Mouse (Mus musculus): Measurements from ENCODE around the gene Naaladl2. TPM values are rescaled to one million over a fixed set of nuclear protein-coding genes. Genes with fewer than 3 reads are reported as not detected.
"Not testable (repeated sequence)": the region's sequence is repeated elsewhere in the genome, so short reads cannot be mapped to it uniquely, and the experiment has no call there.

Gene Naaladl2
- polyA plus RNA-seq, 1 experiment from 2014 or later, result not detected

DNA sequence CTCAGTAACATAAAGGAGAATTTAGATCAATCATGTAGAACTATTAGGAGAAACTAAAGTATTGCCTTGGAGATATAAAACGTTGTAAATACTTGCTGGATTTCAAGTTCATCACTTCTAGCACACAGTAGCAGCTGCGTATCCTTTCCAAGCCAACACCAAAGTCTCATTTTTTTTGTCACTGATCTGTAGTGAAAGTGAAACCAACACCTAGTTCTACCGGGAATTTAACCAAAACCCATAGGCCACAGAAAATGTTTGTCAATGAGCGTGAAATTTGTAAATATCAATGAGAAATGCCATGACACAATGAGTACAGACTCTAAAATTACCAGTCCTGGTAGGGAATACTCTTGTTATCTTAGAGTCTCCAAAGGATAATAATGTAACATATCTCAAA, 80.8 kb downstream of the Naaladl2 start:
- Histone ChIP-seq H3K27ac (no peak overlapping the region), H3K36me3 (ENCODE audit: inconsistent target) (no peaks in the 10 kb centered on the region), H3K4me3 (ENCODE audit: inconsistent target) (no peak overlapping the region), H3K79me2 (ENCODE audit: inconsistent target) (no peaks in the 10 kb centered on the region)
- 58% methylated on average over 4 of the region's 4 CpGs for WGBS (ENCODE audit: missing documents)

GRCm38 (mm10) chr3:25052975-25053374, 91.1 kb downstream of the Naaladl2 start:
- Histone ChIP-seq H3K79me2 (ENCODE audit: inconsistent target) (no peaks in the 10 kb centered on the region), H3K27ac (no peak overlapping the region), H3K36me3 (ENCODE audit: inconsistent target) (no peaks in the 10 kb centered on the region), H3K4me3 (ENCODE audit: inconsistent target) (no peak overlapping the region)
- 23% methylated on average over 2 of the region's 2 CpGs for WGBS (ENCODE audit: missing documents)

GRCm38 (mm10) chr3:25019972-25020371, 124.1 kb downstream of the Naaladl2 start:
- Histone ChIP-seq H3K36me3 (ENCODE audit: inconsistent target) (no peaks in the 10 kb centered on the region), H3K79me2 (ENCODE audit: inconsistent target) (no peaks in the 10 kb centered on the region), H3K4me3 (ENCODE audit: inconsistent target) (no peak overlapping the region), H3K27ac (no peak overlapping the region)
- 82% methylated on average over 5 of the region's 5 CpGs for WGBS (ENCODE audit: missing documents)

DNA sequence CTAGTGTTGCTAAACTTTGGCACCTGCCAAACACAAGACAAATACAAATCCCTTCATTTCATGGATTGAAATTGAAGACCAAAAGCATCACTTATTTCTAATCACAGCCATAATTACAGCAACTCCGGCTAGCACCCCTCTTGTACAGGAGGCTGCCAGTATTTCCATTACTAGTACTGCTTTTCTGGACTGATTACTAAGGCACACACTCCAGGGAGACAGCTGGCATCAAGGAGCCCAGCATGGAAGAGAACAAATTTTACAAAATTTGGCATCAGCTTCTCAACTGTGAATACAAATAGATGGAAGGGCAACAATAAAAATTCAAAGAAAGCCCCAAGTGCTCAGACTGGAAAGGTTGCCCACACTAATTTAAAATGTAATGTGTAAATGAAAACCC, 133.3 kb downstream of the Naaladl2 start:
- 88% methylated on average over 1 of the region's 1 CpGs for WGBS (ENCODE audit: missing documents)
- H3K36me3 ChIP-seq (ENCODE audit: inconsistent target), result no peaks in the 10 kb centered on the region
- H3K79me2 ChIP-seq (ENCODE audit: inconsistent target), result no peaks in the 10 kb centered on the region
- no peak overlapping the region for H3K27ac ChIP-seq
- H3K4me3 ChIP-seq (ENCODE audit: inconsistent target), result no peak overlapping the region

- not testable (repeated sequence) for H3K36me3 ChIP-seq (ENCODE audit: inconsistent target); H3K79me2 ChIP-seq (ENCODE audit: inconsistent target); H3K27ac ChIP-seq; H3K4me3 ChIP-seq (ENCODE audit: inconsistent target)
- WGBS (ENCODE audit: missing documents), result 59% methylated on average over 2 of the region's 2 CpGs
These were observed 137.3 kb downstream of the Naaladl2 start for GRCm38 (mm10) chr3:25006802-25007201.

DNA sequence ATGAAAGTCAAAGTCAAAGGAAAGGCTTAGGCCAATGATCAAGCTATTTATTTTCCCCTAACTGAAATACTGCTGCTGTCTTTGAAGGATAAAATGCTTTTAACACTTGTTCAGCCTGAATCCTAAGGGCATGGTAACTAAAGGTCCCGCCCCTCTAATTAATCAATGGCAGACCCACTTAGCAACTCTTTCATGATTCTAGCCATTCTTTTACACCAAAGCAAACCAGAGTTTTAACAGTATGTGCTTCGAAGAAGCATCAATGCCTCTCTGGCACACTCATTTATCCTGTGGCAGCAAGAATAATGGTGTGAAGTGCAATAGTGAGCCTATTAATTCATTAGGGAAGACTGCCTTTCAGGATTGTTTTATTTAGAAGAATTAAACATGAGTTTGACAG, 151.5 kb downstream of the Naaladl2 start:
- no peak overlapping the region for H3K4me3 ChIP-seq (ENCODE audit: inconsistent target)
- no peak overlapping the region for H3K27ac ChIP-seq
- H3K79me2 ChIP-seq (ENCODE audit: inconsistent target), result no peaks in the 10 kb centered on the region
- WGBS (ENCODE audit: missing documents), result 38% methylated on average over 2 of the region's 2 CpGs
- no peaks in the 10 kb centered on the region for H3K36me3 ChIP-seq (ENCODE audit: inconsistent target)

DNA sequence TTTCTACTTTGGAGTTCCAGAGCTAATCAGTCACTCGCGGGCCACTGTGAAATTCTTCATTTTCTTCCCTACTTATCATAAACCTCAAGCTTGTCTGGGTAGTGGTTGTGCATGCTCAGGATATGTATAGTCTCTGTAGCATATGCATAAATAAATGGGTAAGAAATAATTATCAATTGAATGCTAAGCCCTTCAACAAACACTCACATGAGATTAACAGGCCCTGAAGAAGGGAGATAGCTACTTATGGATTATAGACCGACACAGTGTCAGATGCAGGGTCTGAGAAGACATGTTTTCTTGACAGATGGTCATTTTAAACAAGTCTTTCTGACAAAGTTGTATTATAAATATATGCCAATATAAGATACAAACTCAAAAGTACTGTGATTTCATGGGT, 152.0 kb downstream of the Naaladl2 start:
- H3K36me3 ChIP-seq (ENCODE audit: inconsistent target), result no peaks in the 10 kb centered on the region
- no peak overlapping the region for H3K27ac ChIP-seq
- WGBS (ENCODE audit: missing documents), result 87% methylated on average over 3 of the region's 3 CpGs
- no peaks in the 10 kb centered on the region for H3K79me2 ChIP-seq (ENCODE audit: inconsistent target)
- no peak overlapping the region for H3K4me3 ChIP-seq (ENCODE audit: inconsistent target)

DNA sequence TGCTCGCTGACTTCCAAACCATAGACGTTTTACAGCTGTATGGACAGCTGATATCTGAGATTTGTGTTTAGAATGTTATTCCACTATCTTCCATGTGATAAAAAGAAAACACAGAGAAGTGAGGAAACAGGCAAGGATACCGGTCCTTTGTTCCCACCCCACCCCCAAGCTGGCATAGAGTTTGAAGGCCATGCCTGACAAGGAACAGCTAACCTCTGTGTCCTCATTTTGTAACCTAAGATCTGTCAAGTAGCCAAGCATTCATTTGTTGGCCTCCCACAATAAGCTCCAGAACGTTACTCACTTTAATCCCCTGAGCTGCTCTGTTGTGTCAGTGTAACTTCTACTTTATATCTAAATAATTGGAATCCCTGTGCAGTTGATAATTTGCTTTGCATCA, 161.9 kb downstream of the Naaladl2 start:
- no peaks in the 10 kb centered on the region for H3K36me3 ChIP-seq (ENCODE audit: inconsistent target)
- no peak overlapping the region for H3K27ac ChIP-seq
- WGBS (ENCODE audit: missing documents), result 66% methylated on average over 4 of the region's 4 CpGs
- H3K4me3 ChIP-seq (ENCODE audit: inconsistent target), result no peak overlapping the region
- H3K79me2 ChIP-seq (ENCODE audit: inconsistent target), result no peaks in the 10 kb centered on the region

DNA sequence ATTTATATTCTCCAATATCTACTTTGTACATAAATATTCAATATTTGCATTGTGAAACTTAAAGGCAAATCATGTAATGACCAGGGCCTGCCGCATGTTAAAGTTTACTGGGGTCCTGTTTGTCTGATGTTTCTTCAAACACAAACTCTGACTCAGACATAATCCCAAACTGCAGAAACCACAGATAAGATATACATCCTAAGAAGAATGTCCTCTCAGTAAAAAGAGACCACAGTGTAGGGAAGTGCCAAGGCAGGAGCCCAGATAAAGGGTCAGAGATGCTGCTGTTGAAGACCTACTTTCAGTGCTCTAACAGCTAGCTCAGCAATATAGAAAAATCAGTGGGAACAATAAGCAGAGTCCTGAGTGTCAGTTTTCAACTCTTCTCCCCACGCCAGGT, 201.9 kb downstream of the Naaladl2 start:
- WGBS (ENCODE audit: missing documents), result 72% methylated on average over 2 of the region's 2 CpGs

GRCm38 (mm10) chr3:24938507-24939182, 205.4 kb downstream of the Naaladl2 start:
- 91% methylated on average over 5 of the region's 5 CpGs for WGBS (ENCODE audit: missing documents)
- Histone ChIP-seq H3K79me2 (ENCODE audit: inconsistent target) (no peaks in the 10 kb centered on the region), H3K36me3 (ENCODE audit: inconsistent target) (no peaks in the 10 kb centered on the region), H3K4me3 (ENCODE audit: inconsistent target) (no peak overlapping the region), H3K27ac (no peak overlapping the region)

More for the DNA sequence above, 201.9 kb downstream of the Naaladl2 start:
- no peak overlapping the region for H3K4me3 ChIP-seq (ENCODE audit: inconsistent target)
- no peaks in the 10 kb centered on the region for H3K36me3 ChIP-seq (ENCODE audit: inconsistent target)
- no peak overlapping the region for H3K27ac ChIP-seq
- no peaks in the 10 kb centered on the region for H3K79me2 ChIP-seq (ENCODE audit: inconsistent target)

GRCm38 (mm10) chr3:24921811-24922210, 222.2 kb downstream of the Naaladl2 start:
- 55% methylated on average over 2 of the region's 2 CpGs for WGBS (ENCODE audit: missing documents)

GRCm38 (mm10) chr3:24921401-24921800, 222.7 kb downstream of the Naaladl2 start:
- WGBS (ENCODE audit: missing documents), result 59% methylated on average over 6 of the region's 6 CpGs
- Histone ChIP-seq H3K79me2 (ENCODE audit: inconsistent target) (no peaks in the 10 kb centered on the region), H3K4me3 (ENCODE audit: inconsistent target) (no peak overlapping the region), H3K27ac (no peak overlapping the region), H3K36me3 (ENCODE audit: inconsistent target) (no peaks in the 10 kb centered on the region)

More at GRCm38 (mm10) chr3:24921811-24922210, 222.2 kb downstream of the Naaladl2 start:
- Histone ChIP-seq H3K36me3 (ENCODE audit: inconsistent target) (no peaks in the 10 kb centered on the region), H3K27ac (no peak overlapping the region), H3K4me3 (ENCODE audit: inconsistent target) (no peak overlapping the region), H3K79me2 (ENCODE audit: inconsistent target) (no peaks in the 10 kb centered on the region)

DNA sequence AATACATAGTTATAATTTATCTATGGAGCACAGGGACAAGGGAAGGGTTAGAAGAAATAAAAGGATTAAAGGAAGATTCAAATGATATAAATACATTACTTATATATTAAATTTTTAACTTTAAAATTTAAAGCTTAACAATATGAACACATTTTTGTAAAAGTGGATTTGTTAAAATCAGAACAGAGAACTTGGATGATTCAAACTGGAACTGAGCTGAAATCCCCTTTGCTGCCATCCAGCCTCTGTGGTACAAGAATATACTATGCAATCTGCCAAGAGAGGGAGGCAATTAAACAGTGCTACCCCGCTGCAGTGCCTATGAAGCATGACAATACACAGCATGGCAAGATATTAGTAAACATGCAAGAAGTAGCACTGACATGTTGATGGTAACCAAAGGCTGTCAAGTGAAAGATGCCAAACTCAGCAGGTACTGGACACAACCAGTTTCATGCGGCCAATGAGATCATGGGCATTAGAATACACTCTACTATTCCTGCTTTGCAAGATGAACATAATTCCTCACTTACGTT, 238.6 kb downstream of the Naaladl2 start:
- Histone ChIP-seq H3K79me2 (ENCODE audit: inconsistent target) (no peaks in the 10 kb centered on the region), H3K4me3 (ENCODE audit: inconsistent target) (no peak overlapping the region), H3K27ac (no peak overlapping the region), H3K36me3 (ENCODE audit: inconsistent target) (no peaks in the 10 kb centered on the region)
- WGBS (ENCODE audit: missing documents), result 72% methylated on average over 3 of the region's 3 CpGs

GRCm38 (mm10) chr3:24888801-24889200, 255.3 kb downstream of the Naaladl2 start:
- 88% methylated on average over 3 of the region's 3 CpGs for WGBS (ENCODE audit: missing documents)

DNA sequence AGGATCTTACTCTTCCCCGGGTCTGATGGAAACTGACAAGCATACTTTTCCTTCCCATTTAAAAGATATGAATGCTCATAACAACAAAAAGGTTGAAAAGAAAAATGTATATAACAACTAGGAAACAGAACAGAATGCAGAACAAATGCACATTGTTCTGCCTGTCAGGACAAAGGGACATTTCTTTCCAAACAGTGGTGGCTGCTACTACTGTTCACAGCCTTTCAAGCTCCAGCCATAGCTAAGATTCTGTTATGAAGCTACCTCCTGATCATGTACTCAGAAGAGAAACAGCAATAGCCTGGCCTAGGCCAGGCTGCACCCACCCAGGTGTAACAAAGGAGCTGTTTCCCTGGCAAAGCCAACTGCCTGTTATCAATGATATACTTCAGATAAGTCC, 271.8 kb downstream of the Naaladl2 start:
- H3K4me3 ChIP-seq (ENCODE audit: inconsistent target), result no peak overlapping the region
- no peaks in the 10 kb centered on the region for H3K79me2 ChIP-seq (ENCODE audit: inconsistent target)
- H3K27ac ChIP-seq, result no peak overlapping the region
- no peaks in the 10 kb centered on the region for H3K36me3 ChIP-seq (ENCODE audit: inconsistent target)
- WGBS (ENCODE audit: missing documents), result 85% methylated on average over 1 of the region's 1 CpGs

More at GRCm38 (mm10) chr3:24888801-24889200, 255.3 kb downstream of the Naaladl2 start:
- Histone ChIP-seq H3K27ac (no peak overlapping the region), H3K36me3 (ENCODE audit: inconsistent target) (no peaks in the 10 kb centered on the region), H3K79me2 (ENCODE audit: inconsistent target) (no peaks in the 10 kb centered on the region), H3K4me3 (ENCODE audit: inconsistent target) (no peak overlapping the region)

DNA sequence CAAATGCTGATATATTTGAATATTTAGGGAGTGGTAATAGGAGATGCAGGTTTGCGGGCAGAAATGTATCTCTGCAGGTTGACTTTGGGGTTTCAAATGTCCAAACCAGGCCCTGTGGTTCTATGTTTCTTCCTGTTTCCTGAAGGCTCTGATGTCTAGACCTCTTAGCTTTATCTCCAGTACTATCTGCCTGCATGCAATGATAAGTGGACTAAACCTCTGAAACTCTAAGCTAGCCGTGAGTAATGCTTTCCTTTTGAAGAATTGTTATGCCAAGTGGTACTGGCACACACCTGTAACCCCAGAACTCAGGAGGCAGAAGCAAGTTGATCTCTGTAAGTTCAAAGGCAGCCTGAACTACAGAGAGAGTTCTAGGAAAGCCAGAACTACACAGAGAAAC, 291.1 kb downstream of the Naaladl2 start:
- no peak overlapping the region for H3K27ac ChIP-seq
- H3K36me3 ChIP-seq (ENCODE audit: inconsistent target), result no peaks in the 10 kb centered on the region
- H3K4me3 ChIP-seq (ENCODE audit: inconsistent target), result no peak overlapping the region
- WGBS (ENCODE audit: missing documents), result 62% methylated on average over 2 of the region's 2 CpGs
- H3K79me2 ChIP-seq (ENCODE audit: inconsistent target), result no peaks in the 10 kb centered on the region
